Mouse (Mus musculus): ENCODE measurements around the gene Cask. TPM values are rescaled to one million over a fixed set of nuclear protein-coding genes. Genes with fewer than 3 reads are reported as not detected.

The Cask gene
- polyA plus RNA-seq, 1 experiment from 2014 or later = 17.1 TPM

DNA sequence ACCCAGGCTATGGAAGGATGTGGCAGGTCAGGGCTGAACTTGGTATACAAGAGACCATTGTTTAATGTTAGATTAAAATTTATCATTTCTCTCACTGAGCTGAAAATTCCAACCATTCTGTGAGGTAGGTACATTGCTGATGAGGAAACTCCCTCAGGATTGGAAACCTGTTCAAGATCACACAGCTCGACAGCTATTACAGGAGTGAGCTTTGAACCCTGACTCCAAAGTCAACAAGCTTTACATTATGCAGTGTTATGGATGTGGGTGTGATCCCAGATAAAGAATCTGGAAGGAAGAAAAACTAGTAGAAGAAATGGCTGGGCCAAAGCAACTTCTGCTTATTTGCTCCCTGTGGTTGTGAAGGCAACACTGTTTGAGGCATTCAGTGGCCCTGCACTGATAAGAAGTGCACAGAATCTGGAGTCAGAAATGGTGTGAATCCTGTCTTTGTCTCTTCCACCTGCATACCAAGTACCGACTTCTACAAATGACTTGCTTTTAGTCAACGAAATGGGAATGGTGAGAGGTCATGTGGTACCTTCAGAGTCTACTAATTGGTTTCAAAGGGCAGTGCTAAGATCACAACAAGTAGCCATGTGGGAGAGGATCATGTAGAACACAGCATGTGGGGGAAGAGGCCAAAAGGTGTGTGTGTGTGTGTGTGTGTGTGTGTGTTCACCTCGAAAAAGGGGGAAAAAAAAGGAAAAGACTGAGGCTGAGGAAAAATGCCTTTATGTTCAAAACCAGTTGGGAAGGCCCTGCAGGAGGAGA lies 134.2 kb downstream of the Cask start:
- H3K27ac ChIP-seq (replicated peaks) = no peak overlapping the region
- H3K36me3 ChIP-seq = no peaks in the 10 kb centered on the region
- WGBS = 86% methylated on average over 4 of the region's 4 CpGs
- no peak overlapping the region for H3K4me3 ChIP-seq (replicated peaks)
- H3K4me2 ChIP-seq (replicated peaks) = no peak overlapping the region
- no peaks in the 10 kb centered on the region for H3K9me3 ChIP-seq (replicated peaks)
- no peaks in the 10 kb centered on the region for H3K27me3 ChIP-seq
- no peaks in the 10 kb centered on the region for H3K4me1 ChIP-seq
- no peak for ATAC-seq (ENCODE audit: insufficient number of reproducible peaks, low FRiP score, low TSS enrichment, low read depth)
- H3K9ac ChIP-seq = no peak overlapping the region

DNA sequence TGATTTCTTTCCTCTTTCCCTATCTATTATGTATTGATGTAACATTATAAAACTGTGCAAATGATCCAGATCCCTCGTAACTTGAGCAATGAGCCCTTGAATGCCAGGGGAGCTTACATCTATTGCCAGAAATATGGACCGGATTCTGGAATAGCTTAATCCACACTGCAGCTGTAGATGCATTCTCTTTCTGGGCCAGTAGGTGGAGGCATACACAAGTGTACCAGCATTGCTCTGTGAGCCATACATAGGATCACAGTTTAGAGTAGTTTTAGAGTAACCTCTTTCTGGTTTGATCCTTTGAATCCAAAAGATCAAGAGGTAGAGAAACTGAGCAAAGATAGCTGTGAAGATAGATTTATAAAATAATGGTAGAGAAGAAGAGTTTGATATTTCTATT lies 141.0 kb downstream of the Cask start:
- Histone ChIP-seq H3K9ac (no peak overlapping the region), H3K36me3 (no peaks in the 10 kb centered on the region), H3K4me3 (replicated peaks) (no peak overlapping the region), H3K9me3 (replicated peaks) (no peaks in the 10 kb centered on the region), H3K27ac (replicated peaks) (no peak overlapping the region), H3K27me3 (no peaks in the 10 kb centered on the region), H3K4me1 (no peaks in the 10 kb centered on the region), H3K4me2 (replicated peaks) (no peak overlapping the region)
- WGBS = 25% methylated on average over 2 of the region's 2 CpGs
- ATAC-seq (ENCODE audit: insufficient number of reproducible peaks, low FRiP score, low TSS enrichment, low read depth) = no peak

DNA sequence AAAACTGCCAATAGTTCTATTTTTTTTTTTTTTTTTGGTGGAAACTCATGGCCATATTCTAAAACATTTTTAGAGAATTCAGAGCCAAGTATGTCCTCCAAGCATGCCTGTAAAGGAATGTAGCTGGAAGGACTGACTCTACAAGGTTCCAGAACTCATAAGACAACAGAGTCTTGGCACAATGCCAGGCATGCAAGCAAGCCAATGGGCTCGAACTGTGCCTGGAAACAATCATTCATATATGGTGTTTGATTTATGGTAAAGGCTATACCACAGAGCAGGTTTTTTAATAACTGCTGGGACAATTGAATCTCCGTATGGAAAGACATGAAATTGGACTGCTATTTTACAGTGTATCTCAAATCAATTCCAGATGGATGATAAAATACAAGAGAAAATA lies 146.1 kb downstream of the Cask start:
- no peak for ATAC-seq (ENCODE audit: insufficient number of reproducible peaks, low FRiP score, low TSS enrichment, low read depth)
- 27% methylated on average over 2 of the region's 2 CpGs for WGBS
- no peak overlapping the region for H3K9ac ChIP-seq

DNA sequence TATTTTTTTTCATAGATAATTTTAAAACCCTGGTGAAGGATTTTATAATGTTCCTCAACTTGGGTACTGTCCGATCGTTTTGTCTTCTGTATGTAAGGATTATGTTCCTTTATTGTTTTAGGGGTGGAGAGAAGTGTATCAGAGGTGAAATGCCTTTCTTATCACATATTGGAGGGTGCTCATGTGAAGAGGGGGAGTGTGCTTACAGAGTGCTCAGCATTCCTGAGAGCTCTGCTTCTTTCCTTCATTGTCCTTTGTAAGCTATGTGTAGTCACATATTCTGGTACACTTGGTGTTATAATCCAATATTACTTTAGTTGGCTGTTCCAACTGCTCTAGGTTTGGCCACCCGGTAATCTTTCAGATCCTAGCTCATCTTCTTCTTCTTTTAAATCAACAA lies 150.5 kb downstream of the Cask start:
- Histone ChIP-seq H3K27me3 (no peaks in the 10 kb centered on the region), H3K9ac (no peak overlapping the region), H3K36me3 (no peaks in the 10 kb centered on the region), H3K4me2 (replicated peaks) (no peak overlapping the region), H3K27ac (replicated peaks) (no peak overlapping the region), H3K4me3 (replicated peaks) (no peak overlapping the region), H3K4me1 (no peaks in the 10 kb centered on the region), H3K9me3 (replicated peaks) (no peaks in the 10 kb centered on the region)
- ATAC-seq (ENCODE audit: insufficient number of reproducible peaks, low FRiP score, low TSS enrichment, low read depth) = no peak
- WGBS = 86% methylated on average over 3 of the region's 3 CpGs

More for the DNA sequence above, 146.1 kb downstream of the Cask start:
- no peaks in the 10 kb centered on the region for H3K9me3 ChIP-seq (replicated peaks)
- H3K27me3 ChIP-seq = no peaks in the 10 kb centered on the region
- no peak overlapping the region for H3K4me2 ChIP-seq (replicated peaks)
- H3K27ac ChIP-seq (replicated peaks) = no peak overlapping the region
- H3K4me3 ChIP-seq (replicated peaks) = no peak overlapping the region
- no peaks in the 10 kb centered on the region for H3K4me1 ChIP-seq
- no peaks in the 10 kb centered on the region for H3K36me3 ChIP-seq

DNA sequence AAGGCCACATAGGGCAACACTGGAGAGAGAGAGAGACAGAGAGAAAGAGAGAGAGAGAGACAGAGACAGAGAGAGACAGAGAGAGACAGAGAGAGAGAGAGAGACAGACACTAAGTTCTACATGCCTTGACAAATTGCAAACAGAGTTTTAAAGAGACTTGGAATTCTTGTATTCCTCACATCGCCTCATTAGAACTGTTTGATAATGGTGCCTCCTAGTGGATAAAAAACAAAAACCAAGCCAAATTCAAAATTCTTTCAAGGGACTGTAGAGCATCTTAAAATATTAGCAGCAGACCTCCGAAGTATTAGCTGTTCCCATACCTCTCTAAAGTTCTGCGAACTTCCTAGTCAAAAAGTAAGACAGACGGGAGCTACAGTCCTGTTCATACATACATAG lies 159.3 kb downstream of the Cask start:
- no peaks in the 10 kb centered on the region for H3K36me3 ChIP-seq
- H3K4me2 ChIP-seq (replicated peaks) = no peak overlapping the region
- WGBS = 79% methylated on average over 4 of the region's 4 CpGs
- H3K27me3 ChIP-seq = no peaks in the 10 kb centered on the region
- H3K4me3 ChIP-seq (replicated peaks) = no peak overlapping the region
- H3K9me3 ChIP-seq (replicated peaks) = no peaks in the 10 kb centered on the region
- no peak for ATAC-seq (ENCODE audit: insufficient number of reproducible peaks, low FRiP score, low TSS enrichment, low read depth)
- no peak overlapping the region for H3K9ac ChIP-seq
- no peaks in the 10 kb centered on the region for H3K4me1 ChIP-seq
- H3K27ac ChIP-seq (replicated peaks) = no peak overlapping the region

DNA sequence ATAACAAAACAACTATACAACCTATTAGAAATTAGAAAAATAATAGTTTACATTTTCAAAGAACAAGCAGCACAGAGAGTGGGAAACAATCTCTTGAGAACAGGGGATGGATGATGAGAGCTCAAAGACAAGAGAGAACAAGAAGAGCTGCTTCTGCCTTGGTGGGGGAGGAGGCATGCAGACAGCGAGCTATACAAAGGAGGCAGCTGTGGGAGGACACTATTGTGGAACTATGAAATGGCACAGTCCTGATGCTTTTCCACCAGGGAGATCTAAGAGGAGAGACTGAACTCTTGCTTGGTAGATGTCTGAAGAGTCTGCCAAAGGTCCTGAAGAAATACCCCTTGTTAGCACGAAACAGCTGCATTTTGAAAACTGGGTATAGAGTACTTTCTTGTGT lies 162.8 kb downstream of the Cask start:
- H3K4me1 ChIP-seq = no peaks in the 10 kb centered on the region
- H3K27ac ChIP-seq (replicated peaks) = no peak overlapping the region
- ATAC-seq (ENCODE audit: insufficient number of reproducible peaks, low FRiP score, low TSS enrichment, low read depth) = no peak
- H3K9ac ChIP-seq = no peak overlapping the region
- H3K36me3 ChIP-seq = no peaks in the 10 kb centered on the region
- H3K27me3 ChIP-seq = no peaks in the 10 kb centered on the region
- H3K4me3 ChIP-seq (replicated peaks) = no peak overlapping the region
- H3K4me2 ChIP-seq (replicated peaks) = no peak overlapping the region
- H3K9me3 ChIP-seq (replicated peaks) = no peaks in the 10 kb centered on the region
- 67% methylated on average over 2 of the region's 2 CpGs for WGBS

DNA sequence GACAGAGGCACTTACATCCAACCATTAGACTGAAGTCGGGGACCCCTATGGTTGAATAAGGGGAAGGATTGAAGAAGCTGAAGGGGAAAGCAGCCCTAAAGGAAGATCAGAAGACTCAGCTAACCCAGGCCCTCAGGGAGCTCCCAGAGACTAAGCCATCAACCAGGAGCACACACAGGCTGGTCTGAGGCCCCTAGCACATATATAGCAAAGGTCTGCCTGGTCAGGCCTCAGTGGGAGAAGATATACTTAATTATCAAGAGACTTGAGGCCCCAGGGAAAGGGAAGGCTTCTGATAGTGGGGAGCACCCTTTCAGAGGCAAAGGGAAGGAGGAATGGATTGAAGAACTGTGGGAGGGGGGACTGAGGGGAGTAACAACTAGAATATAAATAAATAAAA lies 164.6 kb downstream of the Cask start:
- H3K27me3 ChIP-seq = no peaks in the 10 kb centered on the region
- WGBS = 94% methylated on average over 1 of the region's 1 CpGs
- no peaks in the 10 kb centered on the region for H3K4me1 ChIP-seq
- no peaks in the 10 kb centered on the region for H3K36me3 ChIP-seq
- no peak overlapping the region for H3K4me2 ChIP-seq (replicated peaks)
- ATAC-seq (ENCODE audit: insufficient number of reproducible peaks, low FRiP score, low TSS enrichment, low read depth) = no peak
- H3K9me3 ChIP-seq (replicated peaks) = no peaks in the 10 kb centered on the region
- no peak overlapping the region for H3K9ac ChIP-seq
- H3K4me3 ChIP-seq (replicated peaks) = no peak overlapping the region
- H3K27ac ChIP-seq (replicated peaks) = no peak overlapping the region

DNA sequence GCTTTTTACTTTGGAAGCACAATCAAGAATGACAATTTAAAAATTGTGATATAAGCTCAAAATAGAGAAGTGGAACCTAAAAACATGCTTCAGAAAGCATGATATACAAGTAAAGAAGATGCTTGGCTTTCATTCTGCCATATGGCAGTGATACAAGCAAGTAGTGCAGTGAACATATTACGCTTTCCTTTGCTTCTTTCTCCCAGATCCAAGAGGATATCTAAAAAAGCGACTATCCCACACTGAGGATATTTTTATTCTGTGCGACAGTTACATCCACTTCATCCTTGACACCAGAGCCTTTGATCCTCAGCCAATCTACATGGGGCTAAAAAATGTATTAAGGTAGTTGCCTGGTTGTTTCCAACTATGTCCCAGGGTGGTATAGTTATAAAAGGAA lies 169.4 kb downstream of the Cask start:
- 81% methylated on average over 3 of the region's 3 CpGs for WGBS
- H3K27me3 ChIP-seq = no peaks in the 10 kb centered on the region

DNA sequence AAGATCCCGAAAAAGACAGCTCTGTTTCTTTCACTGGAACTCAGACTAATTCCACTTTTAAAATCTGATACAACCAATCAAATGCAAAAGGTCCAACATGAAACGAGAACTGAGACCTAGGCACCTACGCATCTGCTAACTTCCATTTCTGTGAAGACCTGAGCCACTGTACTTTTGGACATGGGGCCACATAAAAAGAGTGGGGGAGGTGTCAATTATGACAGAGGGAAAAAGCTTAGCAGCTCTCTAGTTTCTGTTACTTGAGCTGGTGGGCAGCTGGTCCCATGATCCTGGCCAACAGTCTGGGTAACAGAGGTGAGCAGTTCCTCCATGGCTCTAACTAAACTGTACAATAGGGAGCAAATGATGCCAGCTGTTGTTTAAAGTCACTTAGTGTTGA lies 178.2 kb downstream of the Cask start:
- Histone ChIP-seq H3K27ac (replicated peaks) (no peak overlapping the region), H3K9me3 (replicated peaks) (no peaks in the 10 kb centered on the region), H3K27me3 (no peaks in the 10 kb centered on the region), H3K4me3 (replicated peaks) (no peak overlapping the region), H3K9ac (no peak overlapping the region), H3K36me3 (no peaks in the 10 kb centered on the region), H3K4me2 (replicated peaks) (no peak overlapping the region), H3K4me1 (no peaks in the 10 kb centered on the region)
- 78% methylated on average over 3 of the region's 3 CpGs for WGBS
- ATAC-seq (ENCODE audit: insufficient number of reproducible peaks, low FRiP score, low TSS enrichment, low read depth) = no peak

More for the DNA sequence above, 169.4 kb downstream of the Cask start:
- Histone ChIP-seq H3K9ac (no peak overlapping the region), H3K27ac (replicated peaks) (no peak overlapping the region), H3K4me2 (replicated peaks) (no peak overlapping the region), H3K9me3 (replicated peaks) (no peaks in the 10 kb centered on the region), H3K36me3 (no peaks in the 10 kb centered on the region), H3K4me1 (no peaks in the 10 kb centered on the region), H3K4me3 (replicated peaks) (no peak overlapping the region)
- ATAC-seq (ENCODE audit: insufficient number of reproducible peaks, low FRiP score, low TSS enrichment, low read depth) = no peak

DNA sequence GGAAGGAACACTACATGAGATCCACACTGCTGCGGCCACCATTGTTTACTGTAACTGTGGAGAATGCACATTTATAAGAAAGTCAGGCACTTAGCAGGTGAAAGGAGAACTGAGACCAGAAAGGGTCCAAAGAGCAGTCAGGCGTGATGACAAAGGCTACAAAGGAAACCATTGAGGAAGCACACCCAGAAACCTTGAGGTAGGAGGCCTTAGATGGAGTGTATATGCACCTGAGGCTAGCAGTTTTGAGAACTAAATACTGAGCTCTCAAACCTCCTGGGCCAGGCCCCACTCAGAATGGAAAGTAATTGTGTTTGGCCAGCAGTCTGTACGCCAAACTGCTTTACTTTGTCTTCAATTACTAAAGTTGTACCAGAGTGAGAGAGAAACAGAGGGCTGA lies 180.8 kb downstream of the Cask start:
- Histone ChIP-seq H3K9ac (no peak overlapping the region), H3K4me2 (replicated peaks) (no peak overlapping the region), H3K9me3 (replicated peaks) (no peaks in the 10 kb centered on the region), H3K27ac (replicated peaks) (no peak overlapping the region), H3K4me1 (no peaks in the 10 kb centered on the region), H3K4me3 (replicated peaks) (no peak overlapping the region), H3K36me3 (no peaks in the 10 kb centered on the region), H3K27me3 (no peaks in the 10 kb centered on the region)
- no peak for ATAC-seq (ENCODE audit: insufficient number of reproducible peaks, low FRiP score, low TSS enrichment, low read depth)
- 83% methylated on average over 3 of the region's 3 CpGs for WGBS

DNA sequence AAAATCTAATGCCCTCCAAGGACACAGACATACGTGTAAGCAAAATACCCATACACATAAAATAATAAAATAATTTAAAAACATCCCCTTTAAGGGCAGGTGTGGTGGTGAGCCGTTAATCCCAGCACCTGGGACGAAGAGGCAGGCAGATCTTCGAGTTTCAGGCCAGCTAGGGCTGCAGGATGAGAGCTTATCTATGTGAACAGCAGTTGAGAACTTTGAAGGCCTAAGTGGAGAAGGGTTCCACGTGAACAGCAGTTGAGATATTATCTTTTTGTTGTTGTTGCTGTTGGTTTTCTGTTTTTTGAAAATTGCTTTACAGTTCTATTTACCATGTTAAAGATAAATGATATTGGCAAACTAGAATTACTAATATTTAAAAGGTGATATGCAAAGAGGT lies 182.3 kb downstream of the Cask start:
- Histone ChIP-seq H3K27me3 (no peaks in the 10 kb centered on the region), H3K36me3 (no peaks in the 10 kb centered on the region), H3K4me3 (replicated peaks) (no peak overlapping the region), H3K9me3 (replicated peaks) (no peaks in the 10 kb centered on the region), H3K27ac (replicated peaks) (no peak overlapping the region), H3K4me1 (no peaks in the 10 kb centered on the region), H3K9ac (no peak overlapping the region), H3K4me2 (replicated peaks) (no peak overlapping the region)
- WGBS = 78% methylated on average over 5 of the region's 5 CpGs
- ATAC-seq (ENCODE audit: insufficient number of reproducible peaks, low FRiP score, low TSS enrichment, low read depth) = no peak

DNA sequence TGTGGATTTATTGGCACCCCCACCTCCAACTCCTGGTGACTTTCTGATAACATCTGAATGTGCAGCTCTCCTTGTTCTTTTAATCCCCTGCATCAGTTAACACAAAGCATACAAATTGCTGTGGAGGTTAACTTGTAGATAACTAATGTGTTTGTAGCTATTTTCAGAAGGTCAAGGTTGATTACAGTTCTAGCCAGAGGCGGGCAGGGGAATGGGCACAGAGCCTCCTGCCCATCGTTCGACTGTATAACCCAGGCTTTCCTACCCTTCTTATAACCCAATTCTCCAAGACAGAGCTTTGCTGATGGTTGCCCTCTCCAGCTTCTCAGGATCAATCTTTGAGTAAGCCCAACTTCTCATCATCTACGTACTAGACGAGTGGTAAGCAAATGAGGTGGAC lies 190.1 kb downstream of the Cask start, which contains the start of gene Gpr82:
TSS of gene Gpr82 (plus strand) at position 301 of the 400 bp plus-strand sequence.
- no peaks in the 10 kb centered on the region for H3K27me3 ChIP-seq
- no peaks in the 10 kb centered on the region for H3K4me1 ChIP-seq
- H3K9me3 ChIP-seq (replicated peaks) = no peaks in the 10 kb centered on the region
- 95% methylated on average over 5 of the region's 5 CpGs for WGBS
- H3K27ac ChIP-seq (replicated peaks) = no peak within 1 kb of the TSS
- H3K36me3 ChIP-seq = no peaks in the 10 kb centered on the region
- H3K4me2 ChIP-seq (replicated peaks) = no peak within 1 kb of the TSS
- H3K9ac ChIP-seq = no peak within 1 kb of the TSS
- no peak within 1 kb of the TSS for H3K4me3 ChIP-seq (replicated peaks)
- no peak for ATAC-seq (ENCODE audit: insufficient number of reproducible peaks, low FRiP score, low TSS enrichment, low read depth)
